Mouse (Mus musculus) liver, embryonic 16.5 days (tissue): Measurements from ENCODE around the gene Cdh4. TPM values are rescaled to one million over a fixed set of nuclear protein-coding genes. Genes with fewer than 3 reads are reported as not detected.

Experiments
- ATAC-seq: fragments of 200-750 bp; cut with Nextera tagmentation; 2 replicates; pipeline ENCODE4 v1.8.0; 2017; ENCODE audit warnings: low read depth, mild to moderate bottlenecking, moderate number of reproducible peaks, moderate library complexity
- H3K27ac ChIP-seq: fragments of 300-500 bp; sonication (generic); 2 replicates; pipeline ENCODE4 v1.5.1; 2014; ENCODE audit warnings: mild to moderate bottlenecking, low read length
- H3K27me3 ChIP-seq: fragments of 300-500 bp; sonication (generic); 2 replicates; pipeline ENCODE4 v1.6.1; 2014; ENCODE audit warnings: low read depth, low read length, mixed read lengths; ENCODE audit not compliant: control insufficient read depth, insufficient read depth
- H3K36me3 ChIP-seq: fragments of 300-500 bp; sonication (generic); 2 replicates; pipeline ENCODE4 v1.6.1; 2014; ENCODE audit warnings: mild to moderate bottlenecking; ENCODE audit not compliant: control insufficient read depth, insufficient read depth
- H3K4me1 ChIP-seq: fragments of 300-500 bp; sonication (generic); 2 replicates; pipeline ENCODE4 v1.6.1; 2014; ENCODE audit warnings: low read depth, low read length, mixed read lengths; ENCODE audit not compliant: control insufficient read depth
- H3K4me2 ChIP-seq: fragments of 300-500 bp; sonication (generic); 2 replicates; pipeline ENCODE4 v1.6.1; 2014; ENCODE audit warnings: low read depth, low read length, mixed read lengths
- H3K4me3 ChIP-seq: fragments of 300-500 bp; sonication (generic); 2 replicates; pipeline ENCODE4 v1.5.1; 2014; ENCODE audit warnings: low read depth, mild to moderate bottlenecking, low read length
- H3K9ac ChIP-seq: fragments of 300-500 bp; sonication (generic); 2 replicates; pipeline ENCODE4 v1.6.1; 2014; ENCODE audit warnings: low read depth, low read length
- H3K9me3 ChIP-seq: fragments of 300-500 bp; sonication (generic); replicated peaks from 2 replicates; pipeline ENCODE4 v1.6.1; 2016; ENCODE audit warnings: low read length; ENCODE audit not compliant: control insufficient read depth
- WGBS: fragments of 180-500 bp; shearing (Covaris S2); extraction: QIAGEN DNeasy Blood & Tissue Kit; methylation state at CpG from one replicate; pipeline ENCODE4 v1.1.7; 2014; ENCODE audit not compliant: insufficient replicate concordance; 5-methylcytosine and 5-hydroxymethylcytosine counted together
- polyA plus RNA-seq: library from polyadenylated mRNA; unstranded; fragments of >200 nt; fragmentation: Nextera tagmentation; extraction: Ambion mirVana; gene quantifications from 2 replicates; pipeline ENCODE4 v1.2.1, GENCODE M21; 2015

Cdh4 gene
- polyA plus RNA-seq, 1 experiment from 2014 or later: 0.40 TPM

- Histone ChIP-seq H3K36me3 (no peaks in the 10 kb centered on the region), H3K9ac (no peak overlapping the region), H3K27ac (no peak overlapping the region), H3K4me3 (no peak overlapping the region), H3K4me2 (no peak overlapping the region), H3K27me3 (peaks cover 8% of the 10 kb centered on the region; the same call in 1 of the 2 replicates), H3K4me1 (no peaks in the 10 kb centered on the region), H3K9me3 (no peaks in the 10 kb centered on the region)
- 54% methylated on average over 5 of the region's 5 CpGs for WGBS
- ATAC-seq: no peak
Observed at GRCm38 (mm10) chr2:179769137-179769536, 326.9 kb downstream of the Cdh4 start.

GRCm38 (mm10) chr2:179769943-179770342 is 327.7 kb downstream of the Cdh4 start:
- H3K9me3 ChIP-seq: no peaks in the 10 kb centered on the region
- H3K27ac ChIP-seq: no peak overlapping the region
- WGBS: 34% methylated on average over 8 of the region's 8 CpGs
- peaks cover 8% of the 10 kb centered on the region; the same call in 1 of the 2 replicates for H3K27me3 ChIP-seq
- H3K4me1 ChIP-seq: no peaks in the 10 kb centered on the region
- no peak overlapping the region for H3K4me3 ChIP-seq
- H3K4me2 ChIP-seq: no peak overlapping the region
- no peak for ATAC-seq
- no peak overlapping the region for H3K9ac ChIP-seq
- H3K36me3 ChIP-seq: no peaks in the 10 kb centered on the region

DNA sequence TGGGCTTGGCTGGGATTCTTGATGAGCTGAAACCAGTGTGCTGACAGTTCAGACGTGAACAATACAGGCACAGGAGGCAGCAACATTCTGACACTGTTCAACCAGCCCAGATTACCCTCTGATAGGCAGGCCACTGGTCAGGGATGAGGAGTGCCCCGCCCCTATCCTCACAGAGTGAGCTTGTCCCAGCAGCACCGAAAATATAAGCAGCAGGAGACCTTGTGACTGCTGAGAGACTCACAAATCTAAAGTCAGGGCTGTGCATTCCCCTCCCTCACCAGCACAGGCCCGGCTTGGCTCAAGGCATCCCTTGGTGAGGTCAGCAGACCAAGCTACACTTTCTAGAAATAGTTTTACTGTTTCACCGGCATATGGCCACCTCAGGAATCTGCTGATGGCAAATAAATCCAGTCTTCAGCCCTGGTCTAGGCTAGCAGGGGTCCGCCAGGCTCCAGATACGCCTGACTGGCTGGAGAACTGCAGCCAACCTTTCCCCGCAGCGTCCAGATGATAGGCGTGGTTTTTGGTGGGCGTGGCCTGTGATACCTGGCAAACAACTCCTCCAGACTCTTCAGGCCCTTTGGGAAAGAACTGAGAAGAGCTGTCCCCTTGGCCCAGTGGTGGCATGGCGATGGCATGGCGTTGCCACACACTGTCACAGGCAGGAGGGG is 332.3 kb downstream of the Cdh4 start:
- H3K4me3 ChIP-seq: no peak overlapping the region
- H3K36me3 ChIP-seq: no peaks in the 10 kb centered on the region
- H3K9ac ChIP-seq: no peak overlapping the region
- no peak for ATAC-seq
- H3K27me3 ChIP-seq: no peaks in the 10 kb centered on the region
- H3K27ac ChIP-seq: no peak overlapping the region
- 24% methylated on average over 13 of the region's 13 CpGs for WGBS
- H3K4me1 ChIP-seq: no peaks in the 10 kb centered on the region
- H3K9me3 ChIP-seq: no peaks in the 10 kb centered on the region
- H3K4me2 ChIP-seq: no peak overlapping the region

- Histone ChIP-seq H3K9me3 (no peaks in the 10 kb centered on the region), H3K27ac (no peak overlapping the region), H3K27me3 (no peaks in the 10 kb centered on the region), H3K4me1 (no peaks in the 10 kb centered on the region), H3K9ac (no peak overlapping the region), H3K36me3 (no peaks in the 10 kb centered on the region), H3K4me3 (no peak overlapping the region), H3K4me2 (no peak overlapping the region)
- WGBS: 59% methylated on average over 10 of the region's 10 CpGs
- ATAC-seq: no peak
Observed at GRCm38 (mm10) chr2:179775999-179776705, 333.9 kb downstream of the Cdh4 start.

- Histone ChIP-seq H3K4me1 (no peaks in the 10 kb centered on the region), H3K27ac (no peak overlapping the region), H3K36me3 (no peaks in the 10 kb centered on the region), H3K4me3 (no peak overlapping the region), H3K9me3 (no peaks in the 10 kb centered on the region), H3K9ac (no peak overlapping the region), H3K27me3 (no peaks in the 10 kb centered on the region), H3K4me2 (no peak overlapping the region)
- no peak for ATAC-seq
- WGBS: 70% methylated on average over 9 of the region's 9 CpGs
Observed at GRCm38 (mm10) chr2:179779266-179779665, 337.0 kb downstream of the Cdh4 start.

GRCm38 (mm10) chr2:179780961-179781360 is 338.7 kb downstream of the Cdh4 start:
- Histone ChIP-seq H3K36me3 (no peaks in the 10 kb centered on the region), H3K9ac (no peak overlapping the region), H3K4me3 (no peak overlapping the region), H3K4me2 (no peak overlapping the region), H3K9me3 (no peaks in the 10 kb centered on the region), H3K27me3 (no peaks in the 10 kb centered on the region), H3K27ac (no peak overlapping the region), H3K4me1 (no peaks in the 10 kb centered on the region)
- ATAC-seq: no peak
- 44% methylated on average over 4 of the region's 4 CpGs for WGBS

GRCm38 (mm10) chr2:179787256-179787655 is 345.0 kb downstream of the Cdh4 start:
- Histone ChIP-seq H3K4me2 (no peak overlapping the region), H3K9me3 (no peaks in the 10 kb centered on the region), H3K4me1 (no peaks in the 10 kb centered on the region), H3K36me3 (no peaks in the 10 kb centered on the region), H3K9ac (no peak overlapping the region), H3K4me3 (no peak overlapping the region), H3K27ac (no peak overlapping the region), H3K27me3 (no peaks in the 10 kb centered on the region)
- no peak for ATAC-seq
- 75% methylated on average over 18 of the region's 18 CpGs for WGBS

GRCm38 (mm10) chr2:179787797-179788196 is 345.6 kb downstream of the Cdh4 start:
- Histone ChIP-seq H3K4me2 (no peak overlapping the region), H3K27me3 (no peaks in the 10 kb centered on the region), H3K36me3 (no peaks in the 10 kb centered on the region), H3K9ac (no peak overlapping the region), H3K27ac (no peak overlapping the region), H3K4me3 (no peak overlapping the region), H3K9me3 (no peaks in the 10 kb centered on the region), H3K4me1 (no peaks in the 10 kb centered on the region)
- ATAC-seq: no peak
- 65% methylated on average over 4 of the region's 5 CpGs for WGBS

- no peaks in the 10 kb centered on the region for H3K36me3 ChIP-seq
- no peak overlapping the region for H3K9ac ChIP-seq
- no peak overlapping the region for H3K4me2 ChIP-seq
- no peak overlapping the region for H3K27ac ChIP-seq
- H3K9me3 ChIP-seq: no peaks in the 10 kb centered on the region
- no peak overlapping the region for H3K4me3 ChIP-seq
- WGBS: 62% methylated on average over 3 of the region's 3 CpGs
- ATAC-seq: no peak
- H3K27me3 ChIP-seq: no peaks in the 10 kb centered on the region
- no peaks in the 10 kb centered on the region for H3K4me1 ChIP-seq
Observed at GRCm38 (mm10) chr2:179790684-179791083, 348.5 kb downstream of the Cdh4 start.
